Mouse (Mus musculus): ENCODE measurements around the gene Gm20431. TPM values are rescaled to one million over a fixed set of nuclear protein-coding genes. Genes with fewer than 3 reads are reported as not detected.
A peak's percentile ranks its signal among the peaks of the same experiment; 100 is the strongest.

The Gm20431 gene
- polyA plus RNA-seq, 1 experiment from 2014 or later: 10.7 TPM

DNA sequence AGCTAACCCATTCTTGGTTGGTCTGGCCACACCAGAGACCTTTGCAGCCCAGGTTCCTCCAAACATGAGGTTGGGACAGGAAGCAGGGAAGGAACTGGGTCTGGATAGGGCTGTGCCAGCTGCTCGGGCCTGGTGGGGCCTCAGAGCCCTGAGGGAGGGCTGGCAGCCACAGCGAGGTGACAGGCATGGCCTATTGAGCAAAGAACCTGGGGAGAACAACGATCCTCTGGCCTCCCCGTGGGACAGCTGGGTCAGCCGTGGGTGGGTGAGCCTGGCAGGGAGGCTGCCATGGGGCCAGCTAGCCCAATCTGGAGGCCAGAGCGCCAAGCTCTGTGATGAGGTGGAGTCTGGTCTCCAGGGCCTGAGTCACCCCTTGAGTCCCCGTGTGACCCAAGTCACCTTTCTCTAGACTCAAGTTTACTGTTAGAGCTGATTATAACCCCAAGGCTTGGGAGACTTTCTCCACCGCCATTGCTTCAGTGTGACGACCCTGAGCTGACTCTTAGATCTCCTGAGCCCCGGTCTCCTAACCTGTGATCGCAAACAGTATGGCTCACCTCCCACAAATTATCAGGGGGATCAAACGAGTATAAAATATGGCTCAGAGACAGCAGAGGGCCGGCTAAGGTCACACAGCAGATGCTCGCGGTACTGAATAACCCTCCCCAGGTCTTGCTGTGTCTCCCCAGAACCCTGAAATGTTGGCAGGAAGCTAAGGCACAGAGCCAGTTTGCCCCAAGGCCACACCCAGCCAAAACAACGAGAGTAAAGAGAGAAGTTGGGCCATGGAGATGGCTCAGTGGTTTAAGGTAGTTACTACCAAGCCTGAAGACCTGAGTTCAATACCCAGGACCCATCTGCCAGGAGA lies 25.3 kb upstream of the Gm20431 start:
- Histone ChIP-seq H3K9me3 (ENCODE audit: control insufficient read depth, low read length) (no peaks in the 10 kb centered on the region), H3K36me3 (ENCODE audit: control insufficient read depth, insufficient read depth, low read length) (no peaks in the 10 kb centered on the region), H3K4me3 (ENCODE audit: low read depth, low read length) (no peak overlapping the region), H3K27ac (ENCODE audit: low read depth, low read length) (no peak overlapping the region), H3K27me3 (ENCODE audit: control insufficient read depth, insufficient read depth, low read length) (peaks cover 29% of the 10 kb centered on the region), H3K9ac (replicated peaks; ENCODE audit: low read depth, low read length) (no peak overlapping the region), H3K4me2 (ENCODE audit: low read depth, low read length) (no peak overlapping the region), H3K4me1 (ENCODE audit: control insufficient read depth, insufficient read depth, low read length) (peaks cover 8% of the 10 kb centered on the region; the same call in 1 of the 2 replicates)
- WGBS: 81% methylated on average over 16 of the region's 16 CpGs
- ATAC-seq (ENCODE audit: low read depth): no peak

DNA sequence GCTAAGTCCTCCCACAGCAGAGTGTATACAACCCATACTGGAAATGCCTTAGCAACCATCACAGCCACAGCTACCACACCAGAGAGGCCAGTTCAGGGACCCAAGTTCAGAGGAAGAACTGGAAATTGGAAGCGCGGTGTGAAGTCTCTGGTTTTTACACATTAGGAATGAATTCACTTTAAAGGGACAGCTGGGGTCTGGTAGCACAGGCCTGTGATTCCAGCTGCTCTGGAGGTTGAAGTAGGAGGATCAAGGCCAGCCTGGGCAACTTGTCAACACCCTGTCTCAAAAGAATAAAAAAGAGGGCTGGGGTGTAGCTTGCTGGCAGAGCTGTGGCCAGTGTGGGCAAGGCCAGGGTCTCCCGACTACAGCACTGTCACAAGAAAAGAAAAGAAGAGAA lies 24.6 kb upstream of the Gm20431 start:
- Histone ChIP-seq H3K27me3 (ENCODE audit: control insufficient read depth, insufficient read depth, low read length) (peaks cover 25% of the 10 kb centered on the region), H3K27ac (ENCODE audit: low read depth, low read length) (no peak overlapping the region), H3K4me2 (ENCODE audit: low read depth, low read length) (no peak overlapping the region), H3K4me3 (ENCODE audit: low read depth, low read length) (no peak overlapping the region), H3K4me1 (ENCODE audit: control insufficient read depth, insufficient read depth, low read length) (peaks cover 8% of the 10 kb centered on the region; the same call in 1 of the 2 replicates), H3K9me3 (ENCODE audit: control insufficient read depth, low read length) (no peaks in the 10 kb centered on the region), H3K36me3 (ENCODE audit: control insufficient read depth, insufficient read depth, low read length) (no peaks in the 10 kb centered on the region), H3K9ac (replicated peaks; ENCODE audit: low read depth, low read length) (no peak overlapping the region)
- no peak for ATAC-seq (ENCODE audit: low read depth)
- 96% methylated on average over 3 of the region's 3 CpGs for WGBS

DNA sequence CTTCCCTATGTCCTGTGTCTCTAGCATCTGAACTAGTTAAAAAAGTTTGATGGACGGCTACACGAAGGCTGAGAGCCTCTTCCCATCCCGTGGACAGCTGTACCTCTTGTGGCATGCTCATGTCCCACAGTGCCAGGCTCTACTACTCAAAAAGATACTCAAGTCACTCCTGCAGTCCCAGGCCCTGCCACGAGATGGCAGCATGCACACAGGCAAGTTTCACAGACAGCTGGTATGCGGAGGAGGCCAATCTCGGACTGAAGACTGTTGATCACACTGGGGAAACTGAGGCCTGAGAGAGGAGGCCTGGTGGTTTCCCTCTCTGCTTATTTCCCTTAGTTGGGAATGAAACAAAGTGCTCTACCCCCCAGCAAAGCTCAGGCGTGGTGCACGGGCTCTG lies 23.8 kb upstream of the Gm20431 start:
- no peak overlapping the region for H3K4me2 ChIP-seq (ENCODE audit: low read depth, low read length)
- peaks cover 20% of the 10 kb centered on the region for H3K27me3 ChIP-seq (ENCODE audit: control insufficient read depth, insufficient read depth, low read length)
- no peak for ATAC-seq (ENCODE audit: low read depth)

DNA sequence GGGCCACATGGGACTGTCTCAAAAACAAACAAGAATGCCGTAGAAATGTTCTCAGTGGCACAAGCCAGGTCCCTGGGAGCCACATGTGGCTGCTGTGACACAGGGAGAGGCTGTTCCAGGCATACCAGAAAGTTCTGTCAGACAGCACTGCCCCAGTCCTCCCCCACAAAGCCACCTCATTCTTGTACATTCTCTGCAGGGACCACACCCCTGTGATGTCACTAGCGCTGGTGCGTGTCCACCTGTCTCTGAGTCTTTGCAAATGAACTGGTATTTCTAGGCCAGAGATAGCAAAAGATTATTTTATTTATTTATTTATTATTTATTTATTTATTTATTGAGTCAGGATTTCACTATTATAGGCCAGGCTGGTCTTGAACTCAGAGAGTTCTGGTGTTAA lies 22.4 kb upstream of the Gm20431 start:
- ATAC-seq (ENCODE audit: low read depth): no peak
- Histone ChIP-seq H3K9ac (replicated peaks; ENCODE audit: low read depth, low read length) (no peak overlapping the region), H3K4me3 (ENCODE audit: low read depth, low read length) (no peak overlapping the region), H3K27me3 (ENCODE audit: control insufficient read depth, insufficient read depth, low read length) (peaks cover 7% of the 10 kb centered on the region; the same call in 1 of the 2 replicates), H3K36me3 (ENCODE audit: control insufficient read depth, insufficient read depth, low read length) (no peaks in the 10 kb centered on the region), H3K4me2 (ENCODE audit: low read depth, low read length) (no peak overlapping the region), H3K4me1 (ENCODE audit: control insufficient read depth, insufficient read depth, low read length) (no peaks in the 10 kb centered on the region), H3K27ac (ENCODE audit: low read depth, low read length) (no peak overlapping the region), H3K9me3 (ENCODE audit: control insufficient read depth, low read length) (no peaks in the 10 kb centered on the region)
- 77% methylated on average over 3 of the region's 3 CpGs for WGBS

More for the DNA sequence above, 23.8 kb upstream of the Gm20431 start:
- no peaks in the 10 kb centered on the region for H3K36me3 ChIP-seq (ENCODE audit: control insufficient read depth, insufficient read depth, low read length)
- 8% methylated on average over 8 of the region's 8 CpGs for WGBS
- H3K9me3 ChIP-seq (ENCODE audit: control insufficient read depth, low read length): no peaks in the 10 kb centered on the region
- H3K4me3 ChIP-seq (ENCODE audit: low read depth, low read length): no peak overlapping the region
- H3K4me1 ChIP-seq (ENCODE audit: control insufficient read depth, insufficient read depth, low read length): peaks cover 8% of the 10 kb centered on the region; the same call in 1 of the 2 replicates
- H3K9ac ChIP-seq (replicated peaks; ENCODE audit: low read depth, low read length): no peak overlapping the region
- no peak overlapping the region for H3K27ac ChIP-seq (ENCODE audit: low read depth, low read length)

DNA sequence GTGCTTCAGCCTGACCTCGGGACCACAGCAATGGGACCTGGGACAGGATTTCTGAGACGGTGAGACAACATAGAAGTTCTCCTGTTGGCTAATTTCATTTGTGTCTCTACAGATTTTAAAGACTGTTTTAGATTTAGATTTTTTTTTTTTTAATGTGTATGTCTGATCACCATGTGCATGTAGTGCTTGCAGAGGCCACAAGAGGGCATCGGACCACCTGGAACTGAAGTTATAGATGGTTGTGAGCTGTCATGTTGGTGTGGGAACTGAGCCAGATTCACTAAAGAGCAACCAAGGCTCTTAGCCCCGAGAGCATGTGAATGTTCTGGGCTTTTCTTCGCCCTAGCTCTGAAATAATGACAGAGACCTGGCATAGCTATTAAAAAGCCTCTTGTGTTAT lies 19.4 kb upstream of the Gm20431 start:
- 55% methylated on average over 5 of the region's 5 CpGs for WGBS
- no peaks in the 10 kb centered on the region for H3K36me3 ChIP-seq (ENCODE audit: control insufficient read depth, insufficient read depth, low read length)
- H3K4me3 ChIP-seq (ENCODE audit: low read depth, low read length): no peak overlapping the region
- H3K4me1 ChIP-seq (ENCODE audit: control insufficient read depth, insufficient read depth, low read length): no peaks in the 10 kb centered on the region
- no peak for ATAC-seq (ENCODE audit: low read depth)
- no peak overlapping the region for H3K27ac ChIP-seq (ENCODE audit: low read depth, low read length)
- H3K4me2 ChIP-seq (ENCODE audit: low read depth, low read length): no peak overlapping the region
- no peak overlapping the region for H3K9ac ChIP-seq (replicated peaks; ENCODE audit: low read depth, low read length)
- no peaks in the 10 kb centered on the region for H3K9me3 ChIP-seq (ENCODE audit: control insufficient read depth, low read length)
- no peaks in the 10 kb centered on the region for H3K27me3 ChIP-seq (ENCODE audit: control insufficient read depth, insufficient read depth, low read length)

DNA sequence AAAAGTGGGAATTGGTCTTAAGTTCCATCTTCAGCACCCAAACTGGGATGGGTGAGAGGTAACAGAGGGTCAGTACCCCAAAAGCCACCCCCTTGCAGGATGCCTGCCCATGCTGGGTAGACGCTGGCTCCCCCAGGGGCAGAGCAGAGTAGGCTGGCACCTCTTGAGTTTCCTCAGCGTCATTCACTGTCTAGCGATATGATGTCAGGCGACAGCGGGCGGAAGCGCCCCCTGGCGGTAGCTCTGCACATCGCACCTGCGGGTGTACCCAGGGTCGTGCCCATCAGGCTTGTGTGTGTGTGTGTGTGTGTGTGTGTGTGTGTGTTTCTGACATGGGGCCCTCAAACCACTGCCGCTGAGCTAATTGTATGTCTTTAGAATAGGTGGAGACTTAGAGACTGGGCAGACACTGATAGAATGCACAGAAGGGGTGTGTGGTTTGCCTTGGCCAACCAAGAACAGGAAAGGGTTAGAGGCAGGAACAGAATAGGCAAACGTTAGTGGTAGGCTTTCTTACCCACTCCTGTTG lies 18.7 kb upstream of the Gm20431 start:
- WGBS: 2% methylated on average over 13 of the region's 13 CpGs

DNA sequence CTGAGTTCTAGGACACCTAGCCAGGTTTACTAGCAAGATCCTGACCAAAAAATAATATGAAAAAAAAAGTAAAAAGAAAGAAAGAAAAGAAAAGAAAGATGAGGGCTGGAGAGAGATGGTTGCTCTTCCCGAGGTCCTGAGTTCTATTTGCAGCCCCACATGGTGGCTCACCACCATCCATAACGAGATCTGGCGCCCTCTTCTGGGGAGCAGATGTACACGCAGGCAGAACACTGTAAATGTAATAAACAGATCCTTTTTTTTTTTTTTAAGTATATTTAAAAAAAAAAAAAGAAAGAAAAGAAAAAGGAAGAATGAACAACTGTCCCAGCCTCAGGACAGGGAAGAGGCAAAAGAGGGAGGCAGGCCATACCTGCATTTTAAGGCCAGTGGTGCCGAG lies 17.3 kb upstream of the Gm20431 start:
- Histone ChIP-seq H3K4me2 (ENCODE audit: low read depth, low read length) (no peak overlapping the region), H3K9me3 (ENCODE audit: control insufficient read depth, low read length) (no peaks in the 10 kb centered on the region), H3K4me1 (ENCODE audit: control insufficient read depth, insufficient read depth, low read length) (no peaks in the 10 kb centered on the region), H3K9ac (replicated peaks; ENCODE audit: low read depth, low read length) (no peak overlapping the region), H3K27ac (ENCODE audit: low read depth, low read length) (no peak overlapping the region), H3K27me3 (ENCODE audit: control insufficient read depth, insufficient read depth, low read length) (no peaks in the 10 kb centered on the region), H3K4me3 (ENCODE audit: low read depth, low read length) (no peak overlapping the region), H3K36me3 (ENCODE audit: control insufficient read depth, insufficient read depth, low read length) (no peaks in the 10 kb centered on the region)
- ATAC-seq (ENCODE audit: low read depth): no peak
- 46% methylated on average over 5 of the region's 5 CpGs for WGBS

More for the DNA sequence above, 18.7 kb upstream of the Gm20431 start:
- H3K4me3 ChIP-seq (ENCODE audit: low read depth, low read length): no peak overlapping the region
- no peaks in the 10 kb centered on the region for H3K9me3 ChIP-seq (ENCODE audit: control insufficient read depth, low read length)
- no peak overlapping the region for H3K27ac ChIP-seq (ENCODE audit: low read depth, low read length)
- H3K4me2 ChIP-seq (ENCODE audit: low read depth, low read length): no peak overlapping the region
- ATAC-seq (ENCODE audit: low read depth): peak; percentile 76
- no peak overlapping the region for H3K9ac ChIP-seq (replicated peaks; ENCODE audit: low read depth, low read length)
- no peaks in the 10 kb centered on the region for H3K27me3 ChIP-seq (ENCODE audit: control insufficient read depth, insufficient read depth, low read length)
- no peaks in the 10 kb centered on the region for H3K4me1 ChIP-seq (ENCODE audit: control insufficient read depth, insufficient read depth, low read length)
- no peaks in the 10 kb centered on the region for H3K36me3 ChIP-seq (ENCODE audit: control insufficient read depth, insufficient read depth, low read length)

DNA sequence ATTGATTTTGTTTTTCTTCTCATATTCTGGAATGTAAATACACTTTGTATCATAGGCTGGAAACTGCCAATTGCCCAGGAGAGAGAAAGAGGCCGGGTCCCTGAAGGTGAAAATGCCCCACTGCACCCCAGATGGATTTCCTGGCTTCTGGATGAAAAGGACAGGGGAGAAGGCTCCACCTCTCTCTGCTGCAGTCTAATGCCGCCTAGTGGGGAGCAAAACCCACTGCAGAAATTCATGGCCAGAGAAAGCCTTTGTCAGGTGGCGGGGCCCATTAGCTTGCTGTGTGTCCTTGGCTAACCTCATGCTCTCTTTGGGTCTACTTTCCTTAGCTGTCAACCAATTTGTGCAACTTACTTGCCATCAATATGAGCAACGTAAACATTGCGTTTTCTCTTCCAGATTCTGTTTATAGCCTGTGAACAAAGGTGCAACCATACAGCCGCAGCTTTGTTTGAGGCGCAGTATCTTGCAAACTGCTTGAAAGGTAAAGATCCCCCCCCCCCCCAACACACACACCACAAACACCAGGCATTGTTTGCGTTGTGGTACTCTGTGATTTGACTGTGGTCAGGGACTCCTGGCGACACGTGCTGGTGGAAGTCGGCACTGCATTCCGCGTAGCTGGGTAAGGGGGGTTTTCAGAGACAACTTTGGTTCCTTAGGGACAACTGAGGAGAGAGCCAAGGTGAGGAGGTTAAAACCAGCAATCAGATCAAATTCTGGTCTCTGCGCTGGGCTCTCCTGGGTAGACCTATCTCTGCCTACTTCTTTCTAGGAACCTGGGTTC lies 14.0 kb upstream of the Gm20431 start:
- WGBS: 40% methylated on average over 14 of the region's 14 CpGs
- no peak overlapping the region for H3K9ac ChIP-seq (replicated peaks; ENCODE audit: low read depth, low read length)

More for the DNA sequence above, 14.0 kb upstream of the Gm20431 start:
- H3K4me3 ChIP-seq (ENCODE audit: low read depth, low read length): no peak overlapping the region
- H3K27ac ChIP-seq (ENCODE audit: low read depth, low read length): no peak overlapping the region
- no peaks in the 10 kb centered on the region for H3K4me1 ChIP-seq (ENCODE audit: control insufficient read depth, insufficient read depth, low read length)
- ATAC-seq (ENCODE audit: low read depth): no peak
- H3K4me2 ChIP-seq (ENCODE audit: low read depth, low read length): no peak overlapping the region
- no peaks in the 10 kb centered on the region for H3K9me3 ChIP-seq (ENCODE audit: control insufficient read depth, low read length)
- no peaks in the 10 kb centered on the region for H3K36me3 ChIP-seq (ENCODE audit: control insufficient read depth, insufficient read depth, low read length)
- H3K27me3 ChIP-seq (ENCODE audit: control insufficient read depth, insufficient read depth, low read length): no peaks in the 10 kb centered on the region

All from neural tube, embryonic 14.5 days (tissue).